Mouse (Mus musculus) retina, adult 2 months (tissue): ENCODE measurements around the gene Rsbn1.

Experiments
- DNase-seq: peaks from one replicate; pipeline ENCODE4 v3.0.0-alpha.2; 2012; ENCODE audit warnings: low read depth, low spot score

Rsbn1 gene

GRCm38 (mm10) chr3:103914010-103914669 is at the start of gene Rsbn1:
Gene Rsbn1, plus strand, starts transcription at chr3:103914120.
- DNase-seq = peak; percentile 96

- no peak for DNase-seq
These were observed 49.7 kb upstream of the Rsbn1 start for GRCm38 (mm10) chr3:103864200-103864599.

GRCm38 (mm10) chr3:103867424-103867971 is 46.4 kb upstream of the Rsbn1 start:
- no peak for DNase-seq

- no peak for DNase-seq
These were observed 45.9 kb upstream of the Rsbn1 start for GRCm38 (mm10) chr3:103868008-103868407.

GRCm38 (mm10) chr3:103872663-103873098 is 41.2 kb upstream of the Rsbn1 start:
- DNase-seq = no peak

- DNase-seq = no peak
These were observed 39.6 kb upstream of the Rsbn1 start for GRCm38 (mm10) chr3:103874329-103874728.

- no peak for DNase-seq
These were observed 28.0 kb upstream of the Rsbn1 start for GRCm38 (mm10) chr3:103885946-103886345.

GRCm38 (mm10) chr3:103887581-103887980 is 26.3 kb upstream of the Rsbn1 start:
- DNase-seq = peak; percentile 26

GRCm38 (mm10) chr3:103893374-103893773 is 20.5 kb upstream of the Rsbn1 start:
- no peak for DNase-seq

- DNase-seq = no peak
These were observed 9.2 kb upstream of the Rsbn1 start for GRCm38 (mm10) chr3:103904705-103905104.

- no peak for DNase-seq
These were observed 6.4 kb upstream of the Rsbn1 start for GRCm38 (mm10) chr3:103907335-103908030.

GRCm38 (mm10) chr3:103908781-103909180 is 5.1 kb upstream of the Rsbn1 start:
- DNase-seq = no peak

GRCm38 (mm10) chr3:103913451-103913961 is 414 bp upstream of the Rsbn1 start:
- no peak for DNase-seq

GRCm38 (mm10) chr3:103914732-103915508 is 1.0 kb downstream of the Rsbn1 start:
- no peak for DNase-seq

GRCm38 (mm10) chr3:103915509-103915896 is 1.6 kb downstream of the Rsbn1 start:
- DNase-seq = no peak

GRCm38 (mm10) chr3:103916205-103916838 is 2.4 kb downstream of the Rsbn1 start:
- DNase-seq = no peak

GRCm38 (mm10) chr3:103916839-103917237 is 2.9 kb downstream of the Rsbn1 start:
- no peak for DNase-seq

GRCm38 (mm10) chr3:103920094-103920493 is 6.2 kb downstream of the Rsbn1 start:
- no peak for DNase-seq

GRCm38 (mm10) chr3:103925302-103925701 is 11.4 kb downstream of the Rsbn1 start:
- DNase-seq = no peak

GRCm38 (mm10) chr3:103927511-103927910 is 13.6 kb downstream of the Rsbn1 start:
- DNase-seq = no peak

- no peak for DNase-seq
These were observed 31.1 kb downstream of the Rsbn1 start for GRCm38 (mm10) chr3:103944794-103945562.
